Mouse (Mus musculus) adrenal gland (tissue): ENCODE results near the gene Stam.

Experiments
- intact Hi-C: fragments of 180-260 bp; cut with DNase I; formaldehyde crosslinking; loops from one replicate; pipeline ENCODE4 v1.15.1; 2025

The Stam gene

DNA sequence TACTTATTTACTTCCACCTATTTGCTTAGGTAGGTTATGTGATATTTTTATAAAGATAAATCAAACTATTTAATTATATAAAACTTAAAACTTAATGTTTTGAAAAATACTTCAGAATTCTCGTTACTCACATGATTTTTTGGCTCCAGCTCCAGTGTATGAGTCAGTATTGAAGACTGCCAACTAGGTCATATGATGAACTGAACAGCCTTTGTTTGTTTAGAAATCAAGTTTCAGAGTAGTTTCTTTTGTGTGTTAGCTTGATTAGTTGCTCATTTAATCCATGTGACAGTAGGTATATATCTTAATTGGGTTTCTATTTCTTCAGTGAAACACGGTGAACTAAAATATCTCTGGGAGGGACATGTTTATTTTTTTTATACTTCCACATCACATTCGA, 33.8 kb downstream of the Stam start:
- intact Hi-C loops: no loop called here

DNA sequence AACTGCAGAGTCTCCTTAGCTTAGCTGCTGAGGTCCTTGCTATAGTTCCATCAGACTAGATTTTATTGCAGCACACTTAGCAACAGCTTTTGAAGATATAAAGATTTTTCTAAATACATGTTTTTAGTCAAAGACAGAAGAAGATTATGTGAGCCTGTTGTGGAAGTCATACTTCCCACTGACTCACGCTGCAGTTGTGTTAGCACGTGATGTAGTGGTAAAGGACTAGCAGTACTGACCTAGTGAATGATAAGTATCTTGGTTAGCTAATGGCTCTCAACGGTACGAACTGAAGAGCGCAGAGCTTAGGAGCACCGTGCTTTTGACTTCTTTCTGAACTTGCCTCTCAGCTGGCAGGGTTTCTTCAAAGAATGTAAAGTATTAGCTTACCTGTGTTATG, 52.5 kb downstream of the Stam start:
- intact Hi-C loops: no loop called here

DNA sequence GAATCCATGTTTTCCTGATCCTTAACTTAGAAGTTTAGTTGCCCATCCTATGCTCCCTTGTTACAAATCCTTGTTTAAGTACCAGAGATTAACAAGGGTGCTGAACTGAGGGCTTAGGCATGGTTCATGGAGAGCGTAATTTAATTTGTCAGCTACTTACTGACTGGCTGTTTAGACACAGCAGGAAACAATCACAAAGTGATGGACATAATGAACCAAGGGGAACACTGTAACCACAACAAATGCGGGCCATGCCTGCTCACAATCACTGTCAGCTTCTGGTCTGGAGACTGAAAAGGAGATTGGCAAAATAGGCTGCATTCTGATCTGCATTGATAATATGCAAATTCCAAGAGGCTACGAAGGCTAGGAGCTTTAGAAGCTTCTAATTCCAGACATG, 53.7 kb downstream of the Stam start:
- intact Hi-C loops: no loop called here

DNA sequence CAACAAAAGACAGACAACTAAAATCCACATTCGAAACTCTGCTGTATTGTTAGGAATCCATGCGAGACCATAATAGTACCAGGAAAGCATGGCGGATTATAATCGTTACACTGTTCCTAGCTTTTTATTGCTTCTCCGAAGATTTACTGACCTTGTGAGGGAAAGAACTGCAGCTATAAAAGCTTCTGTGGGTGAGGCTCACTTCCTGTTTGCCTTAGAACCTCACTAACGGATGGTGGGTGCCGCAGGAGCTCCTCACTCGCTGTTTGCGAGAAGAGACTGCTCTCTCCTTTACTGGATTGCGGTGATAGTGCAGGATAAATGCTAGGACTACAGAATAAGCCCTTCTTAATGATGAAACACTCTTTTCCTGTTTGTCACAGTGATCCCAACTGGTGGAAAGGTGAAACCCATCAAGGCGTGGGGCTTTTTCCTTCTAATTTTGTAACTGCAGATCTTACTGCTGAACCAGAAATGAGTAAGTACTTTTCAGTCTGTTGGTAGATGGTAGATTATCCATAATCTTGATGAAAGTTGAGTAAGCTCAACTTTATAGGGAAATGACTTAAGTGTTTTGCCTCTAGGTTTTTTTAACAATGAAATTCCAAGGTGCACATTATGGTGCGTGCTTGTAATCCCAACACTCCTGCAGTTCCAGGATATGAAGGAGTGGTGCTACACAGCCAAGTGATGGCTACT, 56.9 kb downstream of the Stam start:
- intact Hi-C loops: no loop called here

DNA sequence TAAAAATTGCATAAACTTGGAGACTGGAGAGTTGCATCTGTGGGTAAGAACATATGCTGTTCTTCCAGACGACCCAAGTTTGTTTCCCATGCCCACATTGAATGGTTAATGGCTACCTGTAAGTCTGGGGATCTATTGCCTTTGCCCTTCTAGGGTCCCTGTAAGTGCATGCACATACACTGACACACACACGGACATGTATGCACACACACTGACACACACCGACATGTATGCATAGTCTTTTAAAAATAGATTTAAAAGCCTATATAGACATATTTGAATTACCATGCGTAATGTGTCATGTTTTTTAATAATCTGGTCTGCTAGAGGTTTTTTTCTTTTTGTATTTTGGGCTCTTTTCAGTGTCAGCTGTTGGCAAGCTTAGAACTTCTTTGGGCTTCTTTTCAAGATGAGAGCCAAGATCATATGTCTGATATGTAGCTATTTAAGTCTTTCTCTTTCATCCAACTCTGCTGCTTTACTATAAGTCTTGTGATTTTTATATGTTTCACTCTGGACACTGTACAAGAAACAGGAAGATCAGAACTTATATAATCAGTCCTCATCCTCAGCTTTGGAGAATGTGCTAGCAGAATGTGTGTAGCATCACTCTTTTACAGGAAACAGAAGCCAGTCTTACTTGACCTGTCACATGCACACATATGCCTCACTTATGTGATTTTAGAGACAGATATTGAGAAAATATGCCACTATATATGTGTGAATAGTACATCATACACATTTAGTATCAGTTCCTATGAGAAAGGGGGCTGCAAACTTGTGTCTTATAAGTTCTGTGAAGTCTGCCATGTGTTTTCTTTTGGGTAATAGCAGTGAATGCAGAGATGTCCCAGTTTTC, 58.8 kb downstream of the Stam start:
- intact Hi-C loops: no loop called here

DNA sequence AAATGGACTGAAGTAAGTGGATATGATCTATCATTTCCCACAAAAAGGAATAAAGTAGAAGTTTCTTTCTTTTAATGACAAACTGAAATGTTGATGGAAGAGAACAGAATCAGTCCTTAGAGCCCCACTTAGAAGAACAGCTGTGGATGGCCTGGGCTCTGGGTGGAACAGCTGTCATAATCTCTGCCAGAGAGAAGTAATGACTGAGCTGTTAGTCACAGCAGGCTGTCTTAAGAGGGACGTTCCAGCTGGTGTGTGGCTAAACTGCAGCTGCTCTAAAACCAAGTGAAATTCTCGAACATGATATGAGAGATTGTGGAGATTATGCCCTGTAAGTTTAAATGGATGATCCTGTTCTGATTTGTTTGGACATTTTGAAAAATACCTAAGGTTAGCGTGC, 63.0 kb downstream of the Stam start:
- intact Hi-C loops: no loop called here

DNA sequence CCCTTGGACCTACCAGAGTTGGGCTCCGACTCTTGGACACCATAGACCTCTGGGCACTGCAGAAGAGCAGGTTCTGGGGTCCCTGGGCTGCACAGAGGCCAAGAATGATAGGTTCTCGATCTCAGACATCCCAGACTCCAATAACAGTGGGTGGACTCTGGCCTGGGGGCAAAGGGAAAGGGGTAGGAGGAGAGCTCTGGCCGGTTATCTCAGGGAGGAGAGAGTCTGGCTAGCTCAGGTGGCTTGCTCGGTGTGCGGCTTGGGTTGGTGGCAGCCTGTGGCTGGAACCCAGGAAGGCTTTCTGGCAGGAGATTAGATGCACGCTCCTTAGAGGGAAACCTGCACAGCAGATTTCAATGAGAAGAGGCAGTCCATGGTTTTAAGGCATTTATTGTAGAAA, 65.7 kb downstream of the Stam start:
- intact Hi-C loops: no loop called here

DNA sequence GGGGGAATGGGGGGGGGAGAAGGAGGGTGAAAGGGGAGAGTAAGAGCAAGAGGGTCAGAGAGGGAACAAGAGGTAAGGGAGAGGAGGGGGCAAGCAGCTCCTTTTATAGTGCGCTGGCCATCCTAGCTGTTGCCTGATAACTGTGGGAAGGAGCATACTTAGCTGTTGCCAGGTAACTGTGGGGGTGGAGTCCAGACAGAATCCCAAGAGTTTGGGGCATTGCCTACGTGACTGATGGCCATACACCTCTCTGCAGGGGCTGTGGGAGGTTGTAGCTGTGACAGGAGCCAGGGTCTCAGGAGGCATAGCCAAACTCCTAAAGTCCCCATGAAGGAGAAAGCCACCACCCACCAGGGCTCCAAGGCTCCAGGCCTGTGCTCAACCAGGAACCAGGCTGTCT, 66.1 kb downstream of the Stam start:
- intact Hi-C loops: loop anchor here (10.0 kb wide), 1 partner anchor 95 kb away; no protein-coding TSS in a partner anchor

DNA sequence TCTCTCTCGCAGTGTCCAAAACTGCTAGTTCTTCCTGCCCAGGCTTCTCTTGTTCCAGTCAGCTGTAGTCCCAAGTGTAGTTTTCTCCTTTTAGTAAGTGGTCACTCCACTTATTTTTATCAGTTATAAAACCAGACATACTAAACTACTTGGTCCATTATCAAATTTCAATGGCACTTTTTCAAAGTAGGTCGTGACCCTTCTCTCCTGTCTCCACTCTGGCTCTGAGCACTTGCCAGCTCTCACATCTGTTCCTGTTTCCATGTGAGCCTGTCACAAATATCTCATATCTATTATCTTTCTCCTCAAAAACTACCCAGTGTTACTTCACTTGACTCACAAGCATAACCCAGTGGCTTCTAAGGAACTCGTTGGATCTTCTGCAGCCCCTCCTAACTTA, 71.4 kb downstream of the Stam start:
- intact Hi-C loops: loop anchor here (10.0 kb wide), 1 partner anchor 101 kb away; no protein-coding TSS in a partner anchor

DNA sequence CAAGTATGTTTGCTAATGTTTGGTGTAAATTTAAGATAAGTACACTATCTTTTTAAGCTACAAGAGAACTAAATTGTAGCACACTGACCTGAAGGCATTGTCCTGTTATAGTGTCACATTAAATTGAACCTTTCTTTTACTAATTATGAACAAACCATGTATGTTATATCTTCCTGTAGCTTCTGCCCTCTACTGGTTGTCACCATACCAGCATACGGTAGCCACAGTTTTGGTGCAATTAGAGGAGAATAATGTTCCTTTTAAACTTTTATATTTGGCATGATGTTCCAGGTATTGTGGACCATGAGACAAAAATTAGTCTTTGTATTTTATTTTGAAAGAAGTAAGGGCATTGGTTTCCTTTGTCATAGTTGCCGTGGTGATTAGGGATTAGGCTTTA, 73.0 kb downstream of the Stam start:
- intact Hi-C loops: loop anchor here (10.0 kb wide), 1 partner anchor 102 kb away; no protein-coding TSS in a partner anchor

DNA sequence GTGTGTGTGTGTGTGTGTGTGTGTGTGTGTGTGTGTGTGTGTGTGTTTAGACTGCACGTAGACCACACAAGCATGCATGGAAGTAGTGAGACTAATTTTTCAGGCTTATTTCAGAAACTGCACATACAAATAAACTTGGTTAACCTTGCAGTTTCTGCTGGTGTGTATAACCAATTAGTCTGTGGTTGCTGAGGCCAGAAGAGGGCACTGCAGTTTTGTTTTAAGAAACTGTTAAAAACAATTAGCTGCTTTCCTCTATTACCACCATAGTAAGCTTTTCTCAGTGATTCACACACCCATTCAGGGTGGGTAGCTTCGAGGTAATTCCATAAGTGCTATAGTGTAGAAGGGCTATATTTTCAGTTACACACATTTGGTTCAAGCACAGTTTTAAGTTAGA, 76.9 kb downstream of the Stam start:
- intact Hi-C loops: loop anchor here (5.0 to 10.0 kb wide), 2 partner anchors 144 to 551 kb away; no protein-coding TSS in a partner anchor

DNA sequence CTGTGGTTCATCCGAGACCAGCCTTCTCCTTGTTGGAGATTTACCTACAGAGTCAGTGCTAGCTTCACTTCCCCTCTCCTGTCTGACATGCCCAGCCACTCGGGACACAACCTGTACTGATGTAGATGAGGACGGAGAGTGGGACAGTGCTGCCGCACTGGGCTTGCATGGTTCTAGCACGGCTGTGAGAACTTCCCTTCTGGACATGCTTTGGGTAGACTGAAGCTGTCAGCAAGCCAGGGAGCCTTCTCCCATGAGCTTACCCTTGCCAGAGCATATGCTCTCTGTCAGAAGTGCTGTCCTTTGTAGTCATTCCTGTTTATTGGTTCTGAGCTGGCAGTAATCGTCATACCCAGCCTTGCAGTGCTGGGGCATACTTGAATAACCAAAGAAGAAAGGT, 78.0 kb downstream of the Stam start:
- intact Hi-C loops: loop anchor here (5.0 to 10.0 kb wide), 2 partner anchors 143 to 550 kb away; no protein-coding TSS in a partner anchor

DNA sequence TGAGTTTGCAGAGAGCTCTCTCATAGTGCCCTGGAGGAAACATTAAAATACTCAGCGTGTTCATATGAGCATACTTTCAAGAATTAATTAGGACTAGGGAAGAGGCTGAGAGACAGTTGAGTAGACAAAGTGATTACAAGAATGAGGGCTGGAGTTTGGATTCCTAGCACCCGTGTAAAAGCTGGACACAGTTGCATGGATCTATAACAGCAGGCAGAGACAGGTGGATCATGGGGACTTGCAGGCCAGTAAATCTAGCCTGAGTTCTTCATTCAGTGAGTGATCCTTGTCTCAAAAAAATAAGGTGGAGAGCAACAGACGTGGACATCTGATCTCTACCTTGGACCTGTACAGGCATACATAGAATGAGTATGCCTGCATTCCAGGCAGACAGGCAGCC, 85.1 kb downstream of the Stam start:
- intact Hi-C loops: loop anchor here (10.0 kb wide), 1 partner anchor 136 kb away; no protein-coding TSS in a partner anchor

DNA sequence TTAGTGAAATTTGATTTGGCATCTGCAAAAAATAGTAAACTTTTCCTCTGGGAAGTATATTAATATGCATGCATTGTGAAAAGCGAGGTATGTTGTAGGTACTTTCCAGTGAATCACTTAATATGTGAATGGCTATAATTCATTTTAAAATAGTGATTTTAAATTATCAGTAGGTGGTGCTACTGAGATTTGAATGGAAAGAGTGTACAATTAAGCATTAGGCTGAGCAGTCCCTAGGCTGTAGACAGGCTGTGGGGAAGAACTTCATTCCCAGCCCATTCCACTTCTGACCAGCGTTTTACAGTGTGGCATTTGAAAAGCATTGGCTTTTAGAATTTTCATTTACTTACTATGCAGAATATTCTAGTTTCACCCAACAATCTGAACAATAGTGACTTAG, 85.9 kb downstream of the Stam start:
- intact Hi-C loops: loop anchor here (10.0 kb wide), 1 partner anchor 135 kb away; no protein-coding TSS in a partner anchor

DNA sequence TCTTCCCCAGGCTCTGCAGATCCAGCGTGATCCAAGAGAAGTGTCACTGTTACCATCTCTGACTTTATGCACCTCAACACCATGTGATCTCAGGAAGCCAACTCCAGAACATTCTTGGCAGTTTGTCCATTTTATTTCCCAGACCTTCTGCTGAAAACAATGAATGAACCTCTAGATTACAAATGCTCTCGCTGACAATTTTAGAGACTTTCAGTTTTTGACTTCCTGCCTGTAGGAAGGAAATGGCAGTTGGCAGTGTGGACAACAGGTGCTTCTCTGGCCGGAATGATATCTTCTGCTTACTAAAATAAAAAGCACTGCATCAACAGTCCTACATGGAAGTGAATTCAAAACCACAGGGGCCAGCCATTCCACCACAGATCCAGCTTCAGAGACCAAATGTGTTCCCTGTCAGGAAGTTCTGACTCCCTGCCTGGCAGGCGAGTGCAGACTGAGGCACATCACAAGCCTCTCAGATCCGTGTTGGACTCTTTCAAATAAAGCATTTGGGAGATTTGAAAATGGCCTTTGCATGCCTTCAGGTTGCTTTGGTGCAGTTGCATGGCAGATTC, 90.6 kb downstream of the Stam start:
- intact Hi-C loops: no loop called here

DNA sequence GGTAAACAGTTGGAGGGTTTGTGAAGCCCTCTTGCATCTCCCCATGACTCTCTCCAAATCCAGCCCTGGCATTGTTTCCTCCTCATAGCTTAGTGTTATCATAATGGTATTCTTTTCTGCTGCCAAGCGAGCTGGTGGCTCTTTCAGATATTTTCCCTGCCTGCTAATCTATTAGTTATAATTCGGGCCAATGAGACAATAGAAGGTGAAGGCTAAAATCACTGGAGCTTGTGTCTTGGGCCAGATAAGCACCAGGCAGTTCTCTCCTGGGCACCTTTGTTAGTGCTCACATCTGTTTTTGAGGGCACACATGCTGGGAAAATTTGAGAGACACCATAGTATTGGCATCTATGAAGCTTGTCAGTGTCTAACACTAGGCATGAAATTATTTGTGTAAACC, 91.2 kb downstream of the Stam start:
- intact Hi-C loops: no loop called here

DNA sequence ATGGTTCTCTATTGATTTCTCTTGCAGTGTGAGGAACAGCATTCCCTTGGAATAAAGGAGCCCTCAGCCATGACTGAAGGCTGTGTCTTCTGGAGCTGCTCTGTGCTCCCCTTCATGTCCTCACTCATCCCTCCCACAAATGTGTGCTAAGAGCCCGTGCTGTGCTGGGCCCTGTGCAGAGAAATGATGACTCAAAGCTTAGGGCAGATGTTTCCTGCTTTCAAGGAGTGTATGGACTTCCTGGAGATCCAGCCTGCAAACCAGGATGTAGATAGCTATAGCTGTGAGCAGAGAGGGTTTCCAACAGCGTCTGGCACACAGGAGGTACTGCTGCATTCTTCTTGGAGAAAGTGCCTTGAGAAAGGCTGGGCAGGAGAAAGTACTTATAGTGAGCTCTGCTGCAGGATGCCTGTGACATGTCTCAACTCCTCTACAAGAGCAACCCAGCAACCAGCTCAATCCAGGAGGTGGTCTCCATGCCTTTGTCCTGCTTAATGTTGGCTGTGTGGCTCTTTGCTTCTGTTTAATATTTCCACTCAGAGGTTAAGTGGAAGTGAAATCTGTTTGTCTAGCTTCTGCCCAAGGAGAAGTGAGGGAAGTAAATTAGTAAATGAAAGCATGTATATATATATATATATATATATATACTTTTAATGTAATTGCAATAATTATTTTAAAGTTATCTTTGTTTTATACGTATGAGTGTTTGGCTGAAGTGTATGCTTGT, 91.9 kb downstream of the Stam start:
- intact Hi-C loops: no loop called here

DNA sequence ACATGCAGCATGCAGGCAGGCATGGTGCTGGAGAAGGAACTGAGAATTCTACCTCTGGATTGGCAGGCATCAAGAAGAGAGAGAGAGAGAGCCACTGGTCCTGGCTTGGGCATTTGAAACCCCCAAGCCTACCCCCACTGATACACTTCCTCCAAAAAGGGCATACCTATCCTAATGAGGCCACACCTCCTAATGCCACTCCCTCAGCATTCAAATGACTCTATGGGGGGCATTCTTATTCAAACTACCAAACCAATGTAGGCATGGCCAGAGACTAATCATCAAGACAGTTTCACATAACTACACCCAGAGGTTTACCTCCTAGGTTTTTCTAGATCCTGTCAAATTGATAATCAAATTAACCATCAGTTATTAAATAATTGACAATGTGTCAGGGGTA, 93.8 kb downstream of the Stam start:
- intact Hi-C loops: no loop called here

DNA sequence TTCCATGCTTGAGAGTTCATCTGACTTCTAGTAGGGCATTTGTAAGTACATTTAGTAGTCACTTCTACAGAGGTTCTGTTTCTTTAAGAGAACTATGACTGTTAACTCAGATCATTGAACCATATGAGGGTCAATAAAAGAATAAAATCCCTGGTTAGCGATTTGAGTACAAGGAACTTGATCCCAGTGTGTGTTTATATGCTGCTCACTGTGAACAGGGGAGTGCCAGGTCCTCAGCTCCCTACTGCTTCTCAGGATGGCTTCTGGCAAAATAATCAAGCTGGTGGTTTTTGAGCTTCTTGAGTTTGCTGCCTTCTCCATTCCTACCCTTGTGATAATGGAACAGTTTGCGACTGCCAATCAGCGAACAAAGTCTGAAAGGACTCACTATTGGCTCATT, 100.4 kb downstream of the Stam start, which contains the start of gene Tmem236:
TSS of gene Tmem236 (plus strand) at position 190 of the 400 bp plus-strand sequence.
- intact Hi-C loops: no loop called here

DNA sequence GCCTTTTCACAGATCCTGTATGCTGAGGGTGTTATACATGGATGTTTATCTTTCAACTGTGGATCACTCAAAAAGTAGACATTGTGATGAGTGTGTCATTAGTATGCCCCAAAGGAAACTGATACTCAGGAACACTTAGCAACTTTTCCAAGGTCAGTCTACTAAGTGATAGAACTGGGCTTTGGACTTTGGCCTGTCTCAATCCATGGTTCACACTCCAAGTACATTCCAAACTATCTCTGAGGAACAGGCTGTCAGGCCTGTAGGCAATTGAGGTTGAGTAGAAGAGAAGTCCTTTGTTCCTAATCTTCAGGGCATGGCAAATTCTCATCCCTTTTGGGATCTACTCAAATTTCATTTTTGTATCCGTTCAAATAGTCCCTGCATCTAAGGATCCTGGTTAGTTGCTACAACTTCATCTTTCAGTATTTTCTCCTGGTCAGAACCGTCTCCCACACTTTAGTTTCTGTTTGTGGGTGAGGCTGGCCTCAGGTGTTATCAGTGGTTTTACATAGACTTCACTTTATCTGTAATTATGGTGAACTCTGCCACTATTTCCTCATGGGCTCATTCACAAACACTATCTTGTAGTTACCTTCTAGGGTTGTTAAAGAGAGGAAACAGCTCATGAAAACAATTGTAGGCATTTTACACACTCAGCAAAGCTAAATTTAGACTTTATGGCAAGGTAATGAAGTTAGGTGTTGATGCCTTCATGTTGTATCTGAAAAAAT, 102.7 kb downstream of the Stam start:
- intact Hi-C loops: no loop called here

DNA sequence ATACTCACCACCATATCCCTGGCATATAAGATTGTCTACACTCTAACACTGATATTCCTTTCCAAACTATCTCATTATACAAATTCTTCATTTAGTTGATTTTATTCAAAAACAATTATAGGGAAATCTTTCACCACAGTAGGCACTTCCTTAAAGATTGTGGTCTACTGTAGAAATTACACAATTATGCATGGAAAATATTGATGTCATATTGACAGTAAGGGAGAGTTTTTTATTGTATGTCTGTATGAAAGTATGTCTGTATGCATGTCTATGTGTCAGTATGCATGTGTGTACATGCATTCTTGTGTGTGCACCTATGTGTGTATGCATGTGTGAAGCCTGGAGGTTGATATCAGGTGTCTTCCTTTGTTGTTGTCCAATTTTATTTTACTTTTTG, 110.5 kb downstream of the Stam start:
- intact Hi-C loops: no loop called here
